ENCODE assay signal across 8 mouse cellular contexts in the genomic region with DNA sequence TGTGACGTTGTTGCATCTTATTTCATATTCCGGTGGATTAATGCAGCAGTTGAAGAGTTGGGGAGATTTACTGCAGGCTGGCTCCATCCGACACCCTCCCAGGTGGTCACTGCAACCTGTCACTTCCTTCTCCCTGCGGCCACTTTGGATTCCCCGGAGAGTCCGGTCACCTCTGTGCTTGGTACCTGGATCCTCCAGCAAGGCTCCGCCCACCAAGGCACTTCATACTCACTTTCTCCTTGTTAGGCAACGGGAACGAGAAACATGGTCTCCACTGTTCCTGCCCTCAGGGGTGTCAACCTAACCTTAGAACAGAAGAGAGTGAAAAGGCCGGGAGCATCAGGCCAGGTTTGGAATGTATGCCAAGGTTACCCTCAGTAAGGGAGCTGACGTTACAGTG. TPM values are rescaled to one million over a fixed set of nuclear protein-coding genes. Genes with fewer than 3 reads are reported as not detected.
A peak's percentile ranks its signal among the peaks of the same experiment; 100 is the strongest.
DNase-seq lines count a peak whose midpoint lies in the region; ATAC-seq and TF ChIP-seq lines count a peak whose summit lies in the region.

No protein-coding gene starts in this region.

- peak overlapping the region; percentile 80 for H3K4me2 ChIP-seq in forebrain, embryonic 12.5 days
- H3K4me2 ChIP-seq in hindbrain, postnatal 0 days (ENCODE audit: low read depth, low read length), result peak overlapping the region; percentile 97
- peak overlapping the region; percentile 100 for H3K4me2 ChIP-seq in liver, embryonic 12.5 days
- H3K4me2 ChIP-seq in neural tube, embryonic 13.5 days, result peak overlapping the region; percentile 80

- H3K4me1 ChIP-seq in forebrain, embryonic 12.5 days, result peaks cover 47% of the 10 kb centered on the region
- H3K4me1 ChIP-seq in hindbrain, postnatal 0 days (ENCODE audit: insufficient read depth, low read length), result peaks cover 12% of the 10 kb centered on the region
- H3K4me1 ChIP-seq in liver, embryonic 12.5 days, result peaks cover 80% of the 10 kb centered on the region
- peaks cover 50% of the 10 kb centered on the region for H3K4me1 ChIP-seq in neural tube, embryonic 13.5 days (replicated peaks)

- peak overlapping the region; percentile 100 for H3K9ac ChIP-seq in forebrain, embryonic 12.5 days
- peak overlapping the region; percentile 100 for H3K9ac ChIP-seq in hindbrain, postnatal 0 days (replicated peaks; ENCODE audit: low read length)
- H3K9ac ChIP-seq in liver, embryonic 12.5 days, result peak overlapping the region; percentile 100
- H3K9ac ChIP-seq in neural tube, embryonic 13.5 days, result peak overlapping the region; percentile 100

- intact Hi-C loops in heart, postnatal 25 days (cut with DNase I), result no loop called here

- TF ChIP-seq CTCF in hindbrain, postnatal 0 days (IDR thresholded peaks at IDR 0.05; ENCODE audit: low read depth), result no peak

- no peaks in the 10 kb centered on the region for H3K9me3 ChIP-seq in forebrain, embryonic 12.5 days
- no peaks in the 10 kb centered on the region for H3K9me3 ChIP-seq in hindbrain, postnatal 0 days (ENCODE audit: low read length)
- H3K9me3 ChIP-seq in liver, embryonic 12.5 days (replicated peaks), result no peaks in the 10 kb centered on the region
- H3K9me3 ChIP-seq in neural tube, embryonic 13.5 days, result no peaks in the 10 kb centered on the region

- peak overlapping the region; percentile 99 for H3K27ac ChIP-seq in forebrain, embryonic 12.5 days
- H3K27ac ChIP-seq in hindbrain, postnatal 0 days, result peak overlapping the region; percentile 100
- H3K27ac ChIP-seq in liver, embryonic 12.5 days, result peak overlapping the region; percentile 98
- peak overlapping the region; percentile 100 for H3K27ac ChIP-seq in neural tube, embryonic 13.5 days (replicated peaks)

- no peaks in the 10 kb centered on the region for H3K27me3 ChIP-seq in forebrain, embryonic 12.5 days
- no peaks in the 10 kb centered on the region for H3K27me3 ChIP-seq in hindbrain, postnatal 0 days (ENCODE audit: insufficient read depth, low read length)
- peaks cover 32% of the 10 kb centered on the region for H3K27me3 ChIP-seq in liver, embryonic 12.5 days (replicated peaks)
- H3K27me3 ChIP-seq in neural tube, embryonic 13.5 days, result no peaks in the 10 kb centered on the region; the same call in 1 of the 2 replicates

- whole genome bisulfite sequencing in forebrain, embryonic 12.5 days, result 25% methylated on average over 11 of the region's 11 CpGs
- WGBS in hindbrain, postnatal 0 days, result 20% methylated on average over 11 of the region's 11 CpGs
- WGBS in liver, embryonic 12.5 days (ENCODE audit: insufficient replicate concordance), result 41% methylated on average over 11 of the region's 11 CpGs
- 24% methylated on average over 11 of the region's 11 CpGs for WGBS in neural tube, embryonic 13.5 days

- peak; percentile 53 to 68 for DNase-seq in heart, adult 18-20 months
- no peak for DNase-seq in heart, postnatal 25 days (ENCODE audit: low spot score)
- DNase-seq in R1 (ENCODE audit: low read depth, low spot score), result peak; percentile 89
- DNase-seq in hindbrain, postnatal 0 days (ENCODE audit: low spot score), result no peak
- no peak for DNase-seq in layer of hippocampus, postnatal 14 days (ENCODE audit: low spot score in 2 of 2)

- ATAC-seq in forebrain, embryonic 12.5 days (ENCODE audit: low FRiP score), result no peak
- no peak for ATAC-seq in hindbrain, postnatal 0 days
- ATAC-seq in liver, embryonic 12.5 days, result no peak
- no peak for ATAC-seq in neural tube, embryonic 13.5 days (ENCODE audit: low read depth)

- H3K36me3 ChIP-seq in forebrain, embryonic 12.5 days (replicated peaks), result peaks cover 10% of the 10 kb centered on the region
- no peaks in the 10 kb centered on the region for H3K36me3 ChIP-seq in hindbrain, postnatal 0 days (ENCODE audit: insufficient read depth, low read length)
- H3K36me3 ChIP-seq in liver, embryonic 12.5 days, result peaks cover 10% of the 10 kb centered on the region
- peaks cover 9% of the 10 kb centered on the region for H3K36me3 ChIP-seq in neural tube, embryonic 13.5 days

- peak overlapping the region; percentile 100 for H3K4me3 ChIP-seq in forebrain, embryonic 12.5 days (replicated peaks)
- peak overlapping the region; percentile 99 for H3K4me3 ChIP-seq in hindbrain, postnatal 0 days (ENCODE audit: low read length)
- peak overlapping the region; percentile 99 for H3K4me3 ChIP-seq in liver, embryonic 12.5 days
- peak overlapping the region; percentile 98 for H3K4me3 ChIP-seq in neural tube, embryonic 13.5 days

RNA-seq across cellular contexts. Expression of a gene that starts 2.4 kb away (rescaled TPM):
- 100 to 1,000 TPM; 286 to 296 TPM for total RNA-seq in heart, adult 18-20 months (2021)
- total RNA-seq in heart, postnatal 25 days (2021), result 100 to 1,000 TPM; 282 to 346 TPM
- polyA plus RNA-seq in forebrain, embryonic 12.5 days (2016; fragmentation: Nextera tagmentation; extraction: Ambion mirVana), result 2,923 and 2,975 TPM in 2 replicates
- total RNA-seq in hindbrain, postnatal 0 days (2014; rRNA removed), result 2,410 and 2,568 TPM in 2 replicates
- 3,348 and 3,639 TPM in 2 replicates for polyA plus RNA-seq in hindbrain, postnatal 0 days (2015; fragmentation: Nextera tagmentation; extraction: Ambion mirVana)
- 952 and 1,008 TPM in 2 replicates for polyA plus RNA-seq in liver, embryonic 12.5 days (2016; fragmentation: Nextera tagmentation; extraction: Ambion mirVana)
- 3,932 and 3,979 TPM in 2 replicates for polyA plus RNA-seq in neural tube, embryonic 13.5 days (2015; fragmentation: Nextera tagmentation; extraction: Ambion mirVana)
- total RNA-seq in layer of hippocampus, postnatal 14 days (2021), result 1,000 to 10,000 TPM; 1,835 to 1,925 TPM

RNA-seq across cellular contexts. Expression of a gene that starts 10.6 kb away (rescaled TPM):
- not detected for total RNA-seq in heart, adult 18-20 months (2021)
- total RNA-seq in heart, postnatal 25 days (2021), result not detected
- 0.82 and 0.91 TPM in 2 replicates for polyA plus RNA-seq in forebrain, embryonic 12.5 days (2016; fragmentation: Nextera tagmentation; extraction: Ambion mirVana)
- 3.0 and 9.0 TPM in 2 replicates for total RNA-seq in hindbrain, postnatal 0 days (2014; rRNA removed)
- polyA plus RNA-seq in hindbrain, postnatal 0 days (2015; fragmentation: Nextera tagmentation; extraction: Ambion mirVana), result 1.5 and 1.9 TPM in 2 replicates
- 0.16 and 0.18 TPM in 2 replicates for polyA plus RNA-seq in liver, embryonic 12.5 days (2016; fragmentation: Nextera tagmentation; extraction: Ambion mirVana)
- 1.3 and 1.5 TPM in 2 replicates for polyA plus RNA-seq in neural tube, embryonic 13.5 days (2015; fragmentation: Nextera tagmentation; extraction: Ambion mirVana)
- total RNA-seq in layer of hippocampus, postnatal 14 days (2021), result under 1 TPM; 0.48 to 0.67 TPM

RNA-seq across cellular contexts. Expression of a gene that starts 27.9 kb away (rescaled TPM):
- total RNA-seq in heart, adult 18-20 months (2021), result 10 to 100 TPM; 10.6 to 11.7 TPM
- 10 to 100 TPM; 15.2 to 15.3 TPM for total RNA-seq in heart, postnatal 25 days (2021)
- polyA plus RNA-seq in forebrain, embryonic 12.5 days (2016; fragmentation: Nextera tagmentation; extraction: Ambion mirVana), result 47.3 and 47.4 TPM in 2 replicates
- total RNA-seq in hindbrain, postnatal 0 days (2014; rRNA removed), result 175 and 178 TPM in 2 replicates
- 74.6 and 76.4 TPM in 2 replicates for polyA plus RNA-seq in hindbrain, postnatal 0 days (2015; fragmentation: Nextera tagmentation; extraction: Ambion mirVana)
- 12.8 and 13.1 TPM in 2 replicates for polyA plus RNA-seq in liver, embryonic 12.5 days (2016; fragmentation: Nextera tagmentation; extraction: Ambion mirVana)
- polyA plus RNA-seq in neural tube, embryonic 13.5 days (2015; fragmentation: Nextera tagmentation; extraction: Ambion mirVana), result 53.9 and 59.7 TPM in 2 replicates
- 10 to 100 TPM; 31.9 to 38.1 TPM for total RNA-seq in layer of hippocampus, postnatal 14 days (2021)

Comparison
In these comparisons a context has a peak if more than half of its experiments do, and no peak if none do; other contexts are left out.
1. DNase-seq: peak in heart, adult 18-20 months (2 of 2) and R1 (single experiment); none in heart, postnatal 25 days (single experiment), hindbrain, postnatal 0 days (single experiment) and layer of hippocampus, postnatal 14 days (0 of 2).
2. Peak in every context shown above with its lines, with median percentiles within 50 percentile points of each other: H3K27ac ChIP-seq, H3K4me2 ChIP-seq, H3K4me3 ChIP-seq and H3K9ac ChIP-seq.